8 mouse cellular contexts compared by ENCODE assay signal in genomic region chr11:115859143-115859945, GRCm38 (mm10). TPM values are rescaled to one million over a fixed set of nuclear protein-coding genes. Genes with fewer than 3 reads are reported as not detected.
A peak's percentile ranks its signal among the peaks of the same experiment; 100 is the strongest.
DNase-seq lines count a peak whose midpoint lies in the region; ATAC-seq and TF ChIP-seq lines count a peak whose summit lies in the region.

No protein-coding gene starts in this region.

- H3K4me2 ChIP-seq in lung, embryonic 16.5 days (ENCODE audit: low read depth, low read length) = peak overlapping the region; percentile 72

- no peak; the same call in 1 of the 2 replicates for ATAC-seq in G1E (ENCODE audit: extremely low read depth, insufficient number of reproducible peaks, low FRiP score, poor library complexity, severe bottlenecking)
- ATAC-seq in lung, embryonic 16.5 days (ENCODE audit: low read depth) = peak; percentile 95

- H3K4me3 ChIP-seq in G1E (ENCODE audit: low read depth, low read length) = peak overlapping the region; percentile 13; the same call in 1 of the 2 replicates
- peak overlapping the region; percentile 50 for H3K4me3 ChIP-seq in hindbrain, embryonic 10.5 days
- H3K4me3 ChIP-seq in lung, embryonic 16.5 days (ENCODE audit: low read length) = peak overlapping the region; percentile 48

- peak overlapping the region; percentile 60 for H3K27ac ChIP-seq in hindbrain, embryonic 10.5 days
- H3K27ac ChIP-seq in lung, embryonic 16.5 days (ENCODE audit: low read length) = no peak overlapping the region

- peak; percentile 84 for DNase-seq in G1E (ENCODE audit: low spot score)
- DNase-seq in cerebellum, adult 8-10 months = peak; percentile 57
- DNase-seq in forelimb bud, embryonic 11.5 days (ENCODE audit: low read depth, low spot score) = peak; percentile 89
- peak; percentile 87 for DNase-seq in hindbrain, embryonic 10.5 days (ENCODE audit: low spot score)
- peak; percentile 67 for DNase-seq in layer of hippocampus, adult 9-11 months
- DNase-seq in ovary, postnatal 10 days (ENCODE audit: low spot score) = peak; percentile 90
- DNase-seq in thymus, postnatal 0 days (ENCODE audit: low spot score) = peak; percentile 88

- peak overlapping the region; percentile 61 for H3K9ac ChIP-seq in lung, embryonic 16.5 days (ENCODE audit: low read length)

- H3K36me3 ChIP-seq in G1E (replicated peaks) = peaks cover 13% of the 10 kb centered on the region
- H3K36me3 ChIP-seq in hindbrain, embryonic 10.5 days = no peaks in the 10 kb centered on the region
- peaks cover 3% of the 10 kb centered on the region; the same call in 1 of the 2 replicates for H3K36me3 ChIP-seq in lung, embryonic 16.5 days (ENCODE audit: control insufficient read depth, insufficient read depth, low read length)

- peaks cover 56% of the 10 kb centered on the region for H3K27me3 ChIP-seq in G1E (ENCODE audit: insufficient read depth, low read length)
- peaks cover 73% of the 10 kb centered on the region for H3K27me3 ChIP-seq in hindbrain, embryonic 10.5 days (ENCODE audit: insufficient read depth, poor library complexity, severe bottlenecking)
- H3K27me3 ChIP-seq in lung, embryonic 16.5 days (ENCODE audit: control insufficient read depth, insufficient read depth, low read depth, low read length) = peaks cover 32% of the 10 kb centered on the region

- H3K4me1 ChIP-seq in G1E (ENCODE audit: insufficient read depth, low read depth, low read length) = peaks cover 11% of the 10 kb centered on the region; the same call in 1 of the 2 replicates
- peaks cover 26% of the 10 kb centered on the region for H3K4me1 ChIP-seq in hindbrain, embryonic 10.5 days (replicated peaks)
- H3K4me1 ChIP-seq in lung, embryonic 16.5 days (replicated peaks; ENCODE audit: control insufficient read depth, insufficient read depth, low read length) = peaks cover 4% of the 10 kb centered on the region; the same call in 1 of the 2 replicates

- 2% methylated on average over 75 of the region's 75 CpGs for WGBS in hindbrain, embryonic 10.5 days
- under 1% methylated on average over 64 of the region's 75 CpGs for WGBS in lung, embryonic 16.5 days

- no peaks in the 10 kb centered on the region for H3K9me3 ChIP-seq in G1E (replicated peaks)
- no peaks in the 10 kb centered on the region for H3K9me3 ChIP-seq in hindbrain, embryonic 10.5 days
- no peaks in the 10 kb centered on the region for H3K9me3 ChIP-seq in lung, embryonic 16.5 days (ENCODE audit: control insufficient read depth, low read length)

- TF ChIP-seq CTCF in G1E (IDR thresholded peaks at IDR 0.05; ENCODE audit: low read depth, low read length) = peak; percentile 44; the same call in 1 of the 2 replicates

RNA-seq across cellular contexts. Expression of gene Myo15b, which starts 1.1 kb away (rescaled TPM):
- total RNA-seq in G1E (2014; fragmentation: Nextera tagmentation) (1.1 TPM in 1 of 2 replicates, not detected in the other), G1E (2017) (0.16 and 0.17 TPM in 2 replicates)
- 0.33 and 0.35 TPM in 2 replicates for polyA plus RNA-seq in G1E (2012)
- 0.19 and 0.21 TPM in 2 replicates for polyA plus RNA-seq in hindbrain, embryonic 10.5 days (2016; fragmentation: Nextera tagmentation; extraction: Ambion mirVana)
- 0.83 and 2.0 TPM in 2 replicates for polyA plus RNA-seq in lung, embryonic 16.5 days (2015; fragmentation: Nextera tagmentation; extraction: Ambion mirVana)
- 1.4 and 1.5 TPM in 2 replicates for polyA plus RNA-seq in thymus, postnatal 0 days (2015; fragmentation: Nextera tagmentation; extraction: Ambion mirVana)

RNA-seq across cellular contexts. Expression of gene Llgl2, which starts 35.5 kb away (rescaled TPM):
- total RNA-seq in G1E (2014; fragmentation: Nextera tagmentation) (9.3 and 10.2 TPM in 2 replicates), G1E (2017) (8.0 and 10.5 TPM in 2 replicates)
- 18.1 and 22.5 TPM in 2 replicates for polyA plus RNA-seq in G1E (2012)
- 10.4 and 11.9 TPM in 2 replicates for polyA plus RNA-seq in hindbrain, embryonic 10.5 days (2016; fragmentation: Nextera tagmentation; extraction: Ambion mirVana)
- 45.0 and 58.7 TPM in 2 replicates for polyA plus RNA-seq in lung, embryonic 16.5 days (2015; fragmentation: Nextera tagmentation; extraction: Ambion mirVana)
- 15.6 and 15.7 TPM in 2 replicates for polyA plus RNA-seq in thymus, postnatal 0 days (2015; fragmentation: Nextera tagmentation; extraction: Ambion mirVana)

RNA-seq across cellular contexts. Expression of gene Smim5, which starts 40.4 kb away (rescaled TPM):
- 8.0 and 14.7 TPM in 2 replicates for total RNA-seq in G1E (2014; fragmentation: Nextera tagmentation)
- 30.0 and 38.1 TPM in 2 replicates for total RNA-seq in G1E (2017)
- polyA plus RNA-seq in G1E (2012) = 10.0 and 11.7 TPM in 2 replicates
- polyA plus RNA-seq in hindbrain, embryonic 10.5 days (2016; fragmentation: Nextera tagmentation; extraction: Ambion mirVana) = 1.4 and 4.2 TPM in 2 replicates
- 5.6 and 8.9 TPM in 2 replicates for polyA plus RNA-seq in lung, embryonic 16.5 days (2015; fragmentation: Nextera tagmentation; extraction: Ambion mirVana)
- 35.4 and 39.8 TPM in 2 replicates for polyA plus RNA-seq in thymus, postnatal 0 days (2015; fragmentation: Nextera tagmentation; extraction: Ambion mirVana)

RNA-seq across cellular contexts. Expression of gene Tsen54, which starts 44.8 kb away (rescaled TPM):
- 6.2 and 6.6 TPM in 2 replicates for total RNA-seq in G1E (2014; fragmentation: Nextera tagmentation)
- total RNA-seq in G1E (2017) = 16.8 and 18.7 TPM in 2 replicates
- 33.0 and 37.5 TPM in 2 replicates for polyA plus RNA-seq in G1E (2012)
- polyA plus RNA-seq in hindbrain, embryonic 10.5 days (2016; fragmentation: Nextera tagmentation; extraction: Ambion mirVana) = 38.1 and 41.5 TPM in 2 replicates
- 36.9 and 38.1 TPM in 2 replicates for polyA plus RNA-seq in lung, embryonic 16.5 days (2015; fragmentation: Nextera tagmentation; extraction: Ambion mirVana)
- 23.4 and 23.5 TPM in 2 replicates for polyA plus RNA-seq in thymus, postnatal 0 days (2015; fragmentation: Nextera tagmentation; extraction: Ambion mirVana)

RNA-seq across cellular contexts. Expression of gene Caskin2, which starts 45.9 kb away (rescaled TPM):
- total RNA-seq in G1E (2014; fragmentation: Nextera tagmentation) (not detected in 2 replicates), G1E (2017) (0.17 and 0.33 TPM in 2 replicates)
- 0.02 and 0.04 TPM in 2 replicates for polyA plus RNA-seq in G1E (2012)
- polyA plus RNA-seq in hindbrain, embryonic 10.5 days (2016; fragmentation: Nextera tagmentation; extraction: Ambion mirVana) = 19.0 and 21.5 TPM in 2 replicates
- 21.6 and 22.0 TPM in 2 replicates for polyA plus RNA-seq in lung, embryonic 16.5 days (2015; fragmentation: Nextera tagmentation; extraction: Ambion mirVana)
- 3.5 and 3.7 TPM in 2 replicates for polyA plus RNA-seq in thymus, postnatal 0 days (2015; fragmentation: Nextera tagmentation; extraction: Ambion mirVana)
